Mouse (Mus musculus): ENCODE results near the gene Ncstn.

Ncstn gene

DNA sequence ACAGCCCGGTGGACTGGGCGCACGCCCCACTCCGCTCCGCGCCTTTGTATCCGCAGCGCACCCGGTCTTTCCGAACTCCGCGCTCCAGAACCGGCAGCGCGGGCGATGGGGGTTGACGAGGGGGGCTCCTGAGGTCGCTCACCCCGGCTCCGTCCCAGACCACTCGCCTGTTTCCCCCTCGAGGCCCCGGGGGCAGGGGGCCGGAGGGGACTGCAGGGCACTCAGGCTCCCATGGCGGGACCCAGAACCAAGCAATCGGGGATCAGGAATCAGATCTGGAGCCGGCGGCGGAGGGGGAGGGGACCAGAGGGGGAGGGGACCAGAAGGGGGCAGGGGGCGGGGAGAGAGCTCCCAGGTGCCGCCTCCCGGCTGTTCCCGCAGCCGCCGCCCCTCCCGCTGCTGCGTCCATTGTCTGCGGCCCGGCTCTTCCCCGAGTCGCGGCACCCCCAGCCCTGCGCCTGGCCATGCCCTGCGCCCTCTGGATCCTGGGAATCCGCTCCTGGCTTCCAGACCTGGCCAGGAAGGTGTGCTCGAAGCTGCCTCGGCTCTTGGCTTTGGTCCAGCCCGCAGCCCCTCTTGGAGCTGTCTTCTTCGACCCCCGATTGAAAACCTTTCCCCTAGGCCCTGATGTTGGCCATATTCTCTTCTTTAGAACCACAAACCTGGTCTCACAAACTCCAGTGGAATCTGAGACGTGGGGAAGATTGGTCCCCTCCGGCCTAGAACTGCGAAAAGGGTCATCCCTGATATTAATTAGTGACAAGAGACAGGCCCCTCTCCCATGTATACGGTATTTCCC is 55.4 kb downstream of the Ncstn start:
- DNase-seq (ENCODE audit: low spot score): peak; percentile 51

DNA sequence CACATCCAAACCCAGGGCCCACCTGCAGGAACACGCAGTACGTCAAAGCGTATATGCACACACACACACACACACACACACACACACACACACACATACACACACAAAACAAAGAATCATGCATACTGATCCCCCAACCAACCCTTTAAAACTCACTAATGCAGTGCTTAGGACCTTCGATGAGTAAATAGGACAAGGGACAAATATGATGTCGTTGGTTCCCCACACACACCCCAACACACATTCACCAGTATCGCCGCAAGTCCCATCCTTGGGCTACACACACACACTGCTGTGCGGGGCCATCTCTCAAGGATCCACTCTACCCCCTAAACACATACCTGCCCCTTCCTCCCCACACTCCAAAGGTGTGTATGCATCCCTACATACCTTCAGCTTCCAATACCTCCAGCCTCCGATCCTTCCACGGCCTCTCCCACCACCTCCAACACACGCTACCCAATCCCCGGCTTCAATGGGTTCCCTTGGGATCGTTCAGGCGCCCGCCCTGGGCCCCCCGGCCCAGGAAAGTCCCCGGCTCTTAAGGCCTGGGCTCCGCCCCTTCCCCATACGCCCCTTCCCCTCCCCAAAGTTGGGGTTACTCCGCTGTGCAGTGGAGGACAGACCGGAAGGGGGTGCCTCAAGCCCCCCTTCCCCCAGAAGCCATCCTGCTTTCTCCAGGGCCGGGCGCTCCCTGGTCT is 56.2 kb downstream of the Ncstn start:
- DNase-seq (ENCODE audit: low spot score): no peak

DNA sequence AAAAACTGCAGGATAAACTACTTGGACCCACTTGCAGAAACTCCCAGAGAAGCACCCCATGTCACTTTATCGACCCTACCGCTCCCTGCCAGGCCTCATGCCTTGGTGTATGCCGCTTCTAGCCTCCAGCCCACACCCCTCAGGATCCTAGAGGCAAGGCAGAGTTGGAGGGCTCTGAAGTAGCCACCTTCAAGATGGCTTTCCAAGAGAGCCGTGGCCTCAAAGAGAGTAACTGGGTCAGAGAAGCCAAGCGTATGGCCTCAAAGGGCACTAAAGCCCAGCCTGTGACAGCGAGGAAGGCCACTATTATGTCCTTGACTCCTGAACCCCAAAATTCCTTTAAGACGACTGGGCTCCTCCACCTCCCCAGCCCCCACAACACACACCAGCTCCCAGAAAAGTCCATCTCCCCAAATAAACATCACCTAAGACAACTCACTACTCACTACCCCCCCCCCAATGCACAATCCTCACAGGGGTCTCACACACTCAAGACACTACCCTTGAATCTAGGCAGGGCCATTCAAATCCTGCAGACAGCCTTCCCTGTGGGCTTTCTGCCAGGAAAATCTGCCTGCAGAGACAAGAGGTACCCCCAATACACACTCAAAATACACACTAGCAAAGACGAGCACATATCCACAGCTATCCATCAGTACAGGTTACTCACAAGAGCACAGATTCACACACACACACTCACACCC is 57.2 kb downstream of the Ncstn start:
- no peak for DNase-seq (ENCODE audit: low spot score)

DNA sequence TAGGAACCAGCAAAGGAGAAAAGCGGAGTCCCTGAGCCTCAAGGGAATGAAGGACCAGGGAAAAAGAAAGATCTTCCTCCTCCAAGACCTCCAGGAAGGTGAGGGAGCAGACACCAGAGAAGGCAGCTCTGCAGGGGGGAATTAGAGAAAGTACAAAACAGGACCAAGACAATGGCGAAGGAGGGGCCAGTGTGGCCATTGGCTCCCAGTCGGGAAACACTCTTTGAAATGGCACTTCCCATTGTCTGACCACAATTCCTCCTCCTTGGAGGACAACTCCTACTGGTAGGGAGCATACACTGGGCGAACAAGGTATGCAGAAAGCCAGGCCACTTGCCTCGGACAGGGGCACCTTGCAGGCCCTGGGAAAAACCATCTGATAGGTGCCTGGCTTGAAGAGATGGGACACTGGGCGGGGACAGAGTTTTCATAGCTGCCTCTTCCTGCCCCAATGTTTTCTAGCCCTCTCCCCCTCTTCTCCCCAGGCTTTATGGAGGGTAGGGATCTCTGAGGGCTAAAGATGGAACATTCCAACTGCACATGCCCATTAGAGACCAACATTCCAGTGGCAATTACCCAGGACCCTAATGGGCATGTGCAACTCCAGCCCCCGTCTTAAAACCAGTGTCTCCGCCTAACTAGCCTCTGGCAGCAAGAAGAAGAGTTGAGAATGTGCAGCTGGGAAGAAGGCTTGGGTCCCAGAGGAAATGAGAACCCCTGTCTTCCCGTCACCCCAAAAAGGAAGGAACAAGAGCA is 58.3 kb downstream of the Ncstn start:
- DNase-seq (ENCODE audit: low spot score): no peak

DNA sequence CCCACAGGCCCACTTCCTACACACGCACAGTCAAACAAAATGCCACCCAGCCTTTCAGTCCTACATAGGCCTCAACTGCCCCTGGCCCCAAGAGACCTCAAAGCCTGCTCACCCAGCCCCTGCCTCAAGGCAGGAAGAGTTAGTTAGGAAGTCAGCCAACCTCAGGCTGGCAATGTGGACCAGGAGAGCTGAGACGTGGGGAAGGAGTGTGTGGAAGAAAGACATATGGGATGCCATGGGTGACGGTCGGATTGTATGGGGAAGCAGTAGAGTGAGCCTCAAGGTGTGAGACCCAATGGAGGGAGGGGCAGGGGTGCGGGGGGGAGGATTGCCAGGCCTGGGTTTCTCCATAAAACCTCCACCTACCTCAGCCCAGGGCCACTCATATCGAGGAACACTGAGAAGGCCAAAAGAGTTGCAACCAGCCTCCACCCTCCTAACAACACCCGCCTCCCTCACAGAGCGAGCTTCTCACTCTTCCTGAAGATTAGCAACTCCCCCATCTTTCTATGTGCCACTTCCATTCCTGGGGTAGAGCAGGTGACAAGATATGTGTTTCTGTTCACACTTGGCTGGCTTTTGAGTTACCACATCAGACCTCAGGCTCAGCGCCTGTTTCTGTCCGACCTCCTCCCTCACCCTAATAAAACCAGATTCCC is 62.6 kb downstream of the Ncstn start:
- no peak for DNase-seq (ENCODE audit: low spot score)

DNA sequence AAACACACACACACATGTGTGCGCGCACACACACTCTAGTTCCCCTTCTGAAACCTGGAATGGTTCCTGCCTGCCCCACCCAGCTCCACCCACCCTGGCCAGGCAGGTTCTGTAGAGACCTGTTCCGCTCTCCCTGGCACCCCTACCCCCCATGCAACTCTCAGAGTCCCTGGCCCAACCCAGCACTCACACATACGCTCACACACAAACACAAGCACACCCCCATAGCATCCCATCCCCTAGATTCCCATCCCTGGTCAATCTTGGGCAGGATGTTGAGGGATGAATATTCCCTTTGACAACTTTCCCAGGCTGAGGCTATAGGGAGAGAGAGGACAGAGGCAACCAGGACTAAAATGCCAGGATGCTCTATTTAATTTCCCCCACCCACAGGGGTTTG is 63.3 kb downstream of the Ncstn start:
- no peak for DNase-seq (ENCODE audit: low spot score)

DNA sequence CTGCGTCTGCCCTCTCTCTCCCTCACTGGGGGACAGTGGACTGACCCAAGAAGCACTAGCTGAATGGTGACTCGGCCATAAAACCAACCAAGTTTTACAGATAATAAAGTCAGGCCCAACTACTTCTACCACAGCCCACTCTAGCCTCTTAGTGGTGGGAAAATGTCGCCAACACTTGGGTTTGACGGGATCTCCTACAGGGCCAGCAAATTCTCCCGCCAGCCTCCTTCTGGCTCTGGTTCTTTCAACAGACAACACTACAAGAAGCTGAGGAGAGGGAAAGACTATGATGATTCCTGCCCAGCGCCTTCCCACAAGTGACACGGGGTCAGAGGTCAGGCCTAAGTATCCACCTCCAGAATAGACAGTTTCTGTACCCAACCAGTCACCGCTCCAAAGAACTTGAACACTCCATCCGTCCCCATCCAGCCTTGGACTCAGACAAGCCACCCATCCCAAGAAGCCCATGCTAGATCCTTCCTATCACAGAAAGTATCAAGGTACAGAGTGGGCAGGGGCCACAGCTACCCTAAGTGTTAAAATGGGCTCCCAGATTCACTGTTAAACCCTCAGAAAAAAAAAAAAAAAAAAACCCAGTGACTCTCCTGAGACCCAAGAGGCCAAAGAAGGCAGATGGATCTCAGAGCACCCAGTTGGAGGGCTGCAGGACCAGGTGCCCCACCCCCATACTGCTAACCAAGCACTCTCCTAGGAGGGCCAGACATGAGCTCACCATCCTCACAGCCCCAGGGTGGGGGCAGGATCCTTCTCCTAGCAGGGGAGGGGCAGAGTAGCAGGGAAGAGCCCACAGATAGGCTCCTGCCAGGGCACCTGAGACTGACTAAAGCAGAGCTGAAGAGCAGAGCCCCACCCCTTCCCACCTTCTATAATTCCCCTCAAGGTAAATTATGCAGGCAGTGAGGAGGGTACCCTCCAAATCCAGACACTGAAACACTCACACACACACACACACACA is 64.0 kb downstream of the Ncstn start:
- no peak for DNase-seq (ENCODE audit: low spot score)

DNA sequence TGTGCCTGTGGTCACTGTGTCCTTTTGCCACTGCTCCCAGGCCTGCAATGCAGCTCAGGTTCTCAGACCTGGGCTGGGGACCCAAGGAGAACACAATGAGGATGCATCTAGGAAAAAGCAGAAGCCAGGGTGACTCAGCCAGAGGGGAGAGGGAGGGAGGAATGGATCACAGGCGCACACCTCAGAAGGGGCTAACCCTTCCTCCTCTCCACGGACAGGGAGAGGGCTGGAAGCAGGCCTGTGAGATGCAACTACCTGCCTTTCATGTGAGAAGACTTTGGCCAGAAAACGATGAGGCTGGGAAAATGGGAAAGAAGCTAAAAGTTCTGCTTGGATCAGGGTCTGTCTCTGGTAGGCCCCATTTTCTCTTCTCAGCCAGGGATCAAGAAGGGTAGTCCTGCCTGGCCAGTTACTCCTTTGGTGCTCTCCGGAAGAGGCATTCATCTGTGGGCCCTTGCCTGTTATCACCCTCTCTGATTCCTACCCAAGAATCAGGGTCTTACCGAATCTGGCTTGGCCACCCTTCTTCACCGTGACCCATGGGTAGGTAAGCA is 65.0 kb downstream of the Ncstn start:
- DNase-seq (ENCODE audit: low spot score): no peak

DNA sequence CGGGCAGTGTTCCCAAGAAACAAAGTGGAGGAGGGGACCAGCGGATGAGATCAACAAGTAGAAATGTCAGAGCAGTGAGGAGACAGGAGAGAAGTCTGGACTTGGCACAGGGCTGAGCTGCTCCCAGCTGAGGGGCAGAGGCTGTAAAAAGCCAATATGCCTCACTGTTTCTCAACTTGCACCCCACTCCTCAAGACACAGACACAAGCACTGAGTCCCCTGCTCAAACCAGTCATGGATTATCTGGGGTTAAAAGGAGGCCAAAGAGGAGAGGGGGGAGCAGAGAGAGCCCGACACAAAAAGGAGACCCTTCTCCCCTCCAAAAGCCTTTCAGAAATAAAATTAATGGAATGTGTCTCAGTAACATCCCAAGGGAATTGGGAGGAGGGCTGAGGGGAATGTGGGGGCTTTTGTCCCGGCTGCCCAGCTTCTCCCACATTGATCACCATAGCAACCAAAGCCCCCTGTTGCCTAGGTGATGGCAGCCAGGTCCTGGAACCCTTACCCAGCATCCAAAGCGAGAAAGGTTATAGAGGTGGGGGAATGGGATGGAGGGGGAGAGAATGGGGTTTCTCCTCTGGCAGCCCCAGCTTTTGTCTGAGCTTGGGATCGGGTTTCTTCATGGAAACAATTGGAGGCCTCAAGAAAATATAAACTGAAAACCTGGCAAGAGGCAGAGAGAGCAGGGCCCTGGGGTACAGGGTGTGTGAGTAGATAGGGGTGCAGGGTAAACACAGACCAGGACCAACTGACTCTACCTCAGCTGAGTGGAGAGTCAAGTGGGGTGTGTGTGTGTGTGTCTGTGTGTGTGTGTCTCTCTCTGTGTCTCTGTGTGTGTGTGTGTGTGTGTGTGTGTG is 65.7 kb downstream of the Ncstn start:
- no peak for DNase-seq (ENCODE audit: low spot score)

DNA sequence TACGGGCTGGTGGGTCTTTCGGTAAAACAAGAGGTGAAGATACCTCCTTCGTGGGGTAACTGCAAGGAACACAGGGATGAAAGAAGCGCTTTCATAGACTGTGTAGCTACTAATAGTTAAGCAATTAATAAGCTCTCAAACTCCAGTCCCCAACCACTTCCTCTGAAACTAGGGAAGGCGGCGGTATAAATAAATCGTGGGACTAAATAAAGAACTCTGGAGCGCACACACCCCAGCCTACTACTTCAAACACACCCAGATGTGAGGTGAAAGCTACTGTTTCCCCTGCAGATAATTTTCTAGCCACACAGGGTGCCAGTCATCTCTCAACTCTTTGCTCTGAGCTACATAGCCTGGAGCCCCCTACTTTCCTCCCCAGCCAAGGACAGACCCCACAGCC is 66.6 kb downstream of the Ncstn start:
- DNase-seq (ENCODE audit: low spot score): no peak

All from T-cell, adult 2 months (primary cell).